Mouse (Mus musculus) adrenal gland, postnatal 10 days (tissue): Measurements from ENCODE around the gene Bicra. TPM values are rescaled to one million over a fixed set of nuclear protein-coding genes. Genes with fewer than 3 reads are reported as not detected.
A peak's percentile ranks its signal among the peaks of the same experiment; 100 is the strongest.

ENCODE experiments used
- DNase-seq: peaks from one replicate; pipeline ENCODE4 v3.0.0; 2021; ENCODE audit warnings: mixed read lengths
- total RNA-seq, 2 experiments: library from RNA; stranded (reverse); gene quantifications; 2 replicates each; pipeline ENCODE4 v1.2.3; 2021

Gene Bicra
- total RNA-seq, 2 experiments from 2014 or later: 8.5 to 11.0 TPM

DNA sequence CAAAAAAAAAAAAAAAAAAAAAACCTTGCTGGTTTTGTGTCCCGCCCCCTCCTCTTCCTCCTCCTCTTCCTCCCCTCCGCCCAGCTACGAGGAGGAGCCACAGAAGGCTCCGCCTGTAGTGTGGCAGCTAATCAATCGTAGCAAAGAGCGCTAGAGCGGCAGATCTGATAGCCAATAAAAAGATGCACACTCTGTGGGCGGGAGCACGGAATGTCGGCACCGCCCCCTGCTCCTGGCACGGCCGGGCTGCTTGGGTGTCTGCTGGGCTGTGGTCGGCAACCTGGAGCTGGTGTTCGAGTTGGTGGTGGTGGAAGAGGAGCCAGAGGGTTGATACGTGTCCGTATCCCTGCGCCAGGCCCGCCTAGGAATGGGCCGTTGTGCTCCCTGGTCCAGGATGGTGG lies 443 bp upstream of the Bicra start:
- DNase-seq: peak; percentile 97

DNA sequence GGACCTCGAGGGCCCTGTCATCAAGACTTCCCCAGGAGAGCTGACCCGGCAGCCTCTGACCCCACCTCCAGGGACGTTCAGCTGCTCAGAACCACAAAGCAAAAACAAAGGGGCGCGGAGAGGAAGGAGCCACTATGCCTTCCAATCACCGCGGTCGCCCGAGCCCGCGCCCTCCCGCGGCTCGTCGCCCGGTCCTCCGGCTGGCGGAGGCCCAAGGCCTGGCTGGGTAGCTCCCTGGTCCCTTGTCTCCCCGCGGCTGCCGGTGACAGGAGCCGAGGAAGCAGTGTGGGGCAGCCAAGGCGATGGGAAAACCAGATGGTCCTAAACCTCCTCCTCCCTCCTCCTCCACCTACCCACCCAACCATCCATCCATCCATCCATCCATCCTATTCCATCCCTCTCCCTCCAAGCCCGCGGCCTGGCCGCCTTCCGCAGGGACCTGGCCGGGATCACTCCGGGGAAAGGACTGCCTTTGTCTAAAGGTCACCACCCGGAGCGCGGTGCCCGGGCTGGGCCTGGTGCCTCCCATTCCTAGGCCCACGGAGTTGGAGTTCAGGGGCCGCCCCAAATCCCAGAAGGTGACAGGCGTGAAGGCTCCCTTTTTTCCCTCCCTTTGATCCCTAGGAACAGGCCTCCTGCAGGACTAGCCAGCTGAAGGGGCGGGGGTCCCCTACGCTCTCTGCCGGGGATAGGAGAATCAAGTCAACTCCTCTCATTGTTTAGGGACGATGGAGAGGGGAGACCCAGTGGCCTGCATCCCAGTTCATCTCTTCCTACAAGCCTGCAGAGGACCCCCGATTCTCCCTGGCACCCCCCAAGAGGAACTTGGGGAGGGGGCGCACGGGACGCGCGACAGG lies 1.0 kb downstream of the Bicra start:
- peak; percentile 86 for DNase-seq

- peak; percentile 63 for DNase-seq
These were observed 1.6 kb downstream of the Bicra start for GRCm38 (mm10) chr7:16046101-16046480.

DNA sequence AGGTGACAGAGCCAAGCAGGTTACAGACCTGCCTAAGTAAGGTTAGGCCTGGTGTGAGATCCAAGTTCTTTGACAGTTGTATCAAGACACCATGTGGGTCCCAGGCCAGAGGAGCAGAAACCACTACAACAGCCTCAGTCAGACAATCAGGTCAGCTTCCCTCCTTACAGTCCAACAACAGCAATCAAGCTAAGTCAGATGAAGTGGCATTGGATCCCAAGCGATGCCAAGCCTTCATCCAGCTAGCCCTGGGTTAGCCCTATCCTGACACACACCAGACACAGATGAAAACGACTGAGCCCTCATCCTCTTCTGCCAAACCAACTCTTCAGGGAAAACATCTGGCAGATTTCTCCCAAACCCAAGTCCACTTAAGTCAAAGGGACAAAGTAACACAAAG lies 2.2 kb downstream of the Bicra start:
- DNase-seq: no peak

DNA sequence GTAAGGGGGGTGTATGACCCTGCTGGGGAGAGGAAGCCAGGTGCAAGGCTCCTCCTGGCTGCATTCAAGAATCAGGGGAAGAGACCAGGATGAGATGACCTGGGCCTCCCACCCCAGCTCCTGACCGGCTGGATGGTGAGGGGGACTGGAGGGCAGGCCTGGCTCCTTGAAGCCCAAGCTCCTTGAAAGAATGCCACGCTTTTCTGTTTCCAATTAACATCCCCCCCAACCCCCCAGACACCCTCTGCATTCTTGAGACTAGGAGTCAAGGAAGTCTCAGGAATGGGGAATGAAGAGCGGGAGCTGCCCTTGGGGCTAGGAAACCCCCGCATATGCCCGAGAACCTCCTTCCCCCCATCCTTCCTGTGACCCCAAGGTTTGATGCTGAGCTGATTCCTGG lies 3.2 kb downstream of the Bicra start:
- no peak for DNase-seq

DNA sequence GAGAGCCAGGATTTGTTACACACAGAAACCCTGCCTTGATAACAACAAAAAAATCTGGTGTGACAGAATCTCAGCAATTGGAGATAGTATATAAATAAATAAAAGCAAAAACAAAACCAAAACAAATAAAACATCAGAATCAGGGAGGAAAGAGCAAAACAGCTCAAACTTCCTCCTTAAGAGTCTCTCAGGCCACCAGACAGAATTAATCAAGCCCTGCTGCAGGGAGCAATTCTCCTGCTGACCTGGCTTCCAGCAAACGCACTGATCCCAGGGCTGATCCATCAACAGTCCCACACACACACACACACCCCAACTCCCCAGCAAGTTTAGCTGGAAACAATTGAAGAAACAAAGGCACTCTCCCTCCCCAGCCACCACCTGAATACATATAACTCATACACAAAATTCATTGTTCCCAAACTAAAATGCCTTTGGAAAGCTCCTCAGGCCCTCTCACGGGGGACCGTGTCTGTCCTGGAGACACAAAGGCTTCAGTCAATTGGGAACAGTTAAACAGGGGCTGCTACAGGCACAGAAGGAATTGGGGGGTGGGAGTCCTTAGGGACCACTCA lies 3.8 kb downstream of the Bicra start:
- DNase-seq: no peak

DNA sequence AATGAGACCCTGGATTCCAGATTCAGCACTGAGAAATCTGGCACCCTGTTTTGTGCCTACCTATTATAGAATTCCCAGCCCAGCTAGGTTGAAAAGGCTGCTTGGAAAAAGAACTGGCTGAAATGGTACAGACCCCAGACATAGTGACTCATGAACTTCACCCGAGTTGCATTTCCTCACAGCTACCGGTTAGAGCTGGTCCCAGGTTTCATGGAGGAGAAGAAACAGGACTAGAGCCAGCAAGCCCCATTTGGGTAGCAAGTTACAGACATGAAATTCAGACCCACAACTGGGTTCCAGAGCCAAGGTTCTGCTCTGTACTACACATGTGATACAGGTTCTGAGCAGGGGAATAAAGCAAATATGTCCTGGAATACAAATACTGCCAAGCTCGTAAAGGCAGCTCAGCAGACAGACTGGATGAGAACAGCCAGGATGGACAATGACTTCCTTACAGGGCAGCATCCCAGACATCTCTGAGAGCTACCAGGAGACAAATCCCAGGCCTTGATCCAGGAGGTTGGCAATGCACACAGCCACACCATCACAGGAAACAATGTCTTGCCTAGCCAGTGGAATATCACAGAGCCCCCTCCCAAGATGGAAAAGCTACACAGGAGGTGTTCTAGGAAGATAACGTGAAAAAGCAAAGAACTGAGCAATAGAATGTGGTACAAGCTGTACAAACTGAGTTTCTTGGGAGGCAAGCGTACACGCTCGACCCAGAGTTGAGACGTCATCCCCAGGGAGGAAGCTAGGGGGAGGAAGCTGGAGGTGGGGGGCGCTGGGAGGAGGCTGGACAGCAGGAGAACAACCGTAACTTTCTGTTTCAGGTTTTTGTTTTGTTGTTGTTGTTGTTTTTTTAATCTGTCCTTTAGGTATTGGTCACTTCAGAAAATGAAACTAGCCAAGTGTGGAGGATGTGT lies 4.6 kb downstream of the Bicra start:
- DNase-seq: no peak

GRCm38 (mm10) chr7:16041208-16041607 lies 6.5 kb downstream of the Bicra start:
- DNase-seq: no peak

DNA sequence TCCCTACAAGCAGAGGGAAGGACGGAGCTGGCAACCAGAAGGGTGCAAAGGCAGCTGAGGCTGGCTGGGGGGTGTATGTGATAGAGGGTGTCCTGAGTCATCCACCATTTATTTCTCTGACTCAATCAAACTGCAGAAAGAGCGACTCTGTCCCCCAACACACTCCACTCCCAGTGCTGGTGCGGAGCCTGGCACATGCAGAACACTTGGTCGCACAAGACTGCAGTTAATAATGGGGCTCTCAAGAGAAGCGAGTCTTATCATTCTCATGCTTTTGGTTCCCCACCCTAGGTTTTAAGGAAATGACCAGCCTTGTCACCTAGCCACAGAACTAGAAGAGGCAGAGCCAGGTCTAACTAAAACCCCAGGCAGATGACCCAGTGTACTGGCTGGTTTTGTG lies 8.4 kb downstream of the Bicra start:
- DNase-seq: peak; percentile 26

DNA sequence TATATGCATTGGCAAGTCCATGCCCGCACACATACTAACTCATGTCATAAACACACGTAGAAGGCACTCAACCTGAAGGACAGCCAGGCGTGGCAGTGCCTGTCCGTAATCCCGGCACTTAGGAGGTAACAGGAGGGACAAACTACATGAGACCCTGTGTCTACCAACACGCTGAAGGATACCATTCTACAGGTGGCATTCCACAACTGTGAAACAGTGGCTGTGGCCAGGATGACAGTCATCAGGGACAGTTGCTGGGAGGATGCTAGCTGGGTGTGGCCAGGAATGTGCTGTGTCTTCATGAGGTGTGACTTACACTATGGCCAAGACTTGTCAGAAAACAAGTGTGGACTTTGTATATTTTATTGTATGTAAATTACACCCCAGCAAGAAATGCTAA lies 10.7 kb downstream of the Bicra start:
- no peak for DNase-seq

DNA sequence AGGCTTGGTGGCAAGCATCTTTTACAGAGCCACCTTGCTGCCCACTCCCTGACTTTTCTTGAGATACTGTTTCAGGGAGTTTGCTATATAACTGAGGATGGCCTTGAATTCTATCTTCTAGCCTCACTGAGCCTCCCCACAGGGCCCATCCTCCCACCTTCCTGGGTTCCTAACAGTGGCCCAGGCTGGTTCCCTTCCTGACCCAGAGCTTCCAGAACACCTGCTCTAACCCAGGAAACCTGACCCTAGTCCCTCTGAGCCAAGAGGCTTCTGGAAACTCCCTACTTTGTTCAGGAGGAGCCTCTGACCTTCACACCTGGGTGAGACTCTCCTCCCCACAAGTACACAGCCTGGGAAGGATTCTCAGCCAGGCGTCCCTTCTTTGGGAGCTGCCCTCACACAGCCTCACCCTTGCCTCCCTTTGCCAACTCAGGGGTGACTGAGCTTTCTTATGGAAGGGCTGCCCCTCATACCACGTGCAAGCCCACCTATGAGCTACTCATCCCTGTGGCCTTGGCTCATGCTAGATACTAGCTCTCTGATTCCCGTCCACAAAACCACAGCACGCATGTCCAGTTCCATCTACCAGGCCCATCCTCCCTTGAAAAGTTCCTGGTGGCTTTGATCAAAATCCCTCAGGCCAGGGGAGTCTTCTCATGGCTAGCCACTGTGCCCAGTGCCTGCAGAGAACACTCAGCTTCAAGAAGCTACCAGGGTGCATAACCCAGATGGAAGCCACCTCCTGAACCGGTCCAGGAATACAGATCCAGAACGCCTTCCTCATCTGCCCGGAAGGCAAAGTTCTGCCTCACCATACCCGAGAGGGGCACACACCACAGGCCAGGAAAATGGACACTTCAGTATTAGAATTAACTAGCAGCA lies 13.9 kb downstream of the Bicra start:
- DNase-seq: no peak

GRCm38 (mm10) chr7:16033059-16033458 lies 14.7 kb downstream of the Bicra start:
- no peak for DNase-seq

GRCm38 (mm10) chr7:16031072-16031471 lies 16.6 kb downstream of the Bicra start:
- no peak for DNase-seq

DNA sequence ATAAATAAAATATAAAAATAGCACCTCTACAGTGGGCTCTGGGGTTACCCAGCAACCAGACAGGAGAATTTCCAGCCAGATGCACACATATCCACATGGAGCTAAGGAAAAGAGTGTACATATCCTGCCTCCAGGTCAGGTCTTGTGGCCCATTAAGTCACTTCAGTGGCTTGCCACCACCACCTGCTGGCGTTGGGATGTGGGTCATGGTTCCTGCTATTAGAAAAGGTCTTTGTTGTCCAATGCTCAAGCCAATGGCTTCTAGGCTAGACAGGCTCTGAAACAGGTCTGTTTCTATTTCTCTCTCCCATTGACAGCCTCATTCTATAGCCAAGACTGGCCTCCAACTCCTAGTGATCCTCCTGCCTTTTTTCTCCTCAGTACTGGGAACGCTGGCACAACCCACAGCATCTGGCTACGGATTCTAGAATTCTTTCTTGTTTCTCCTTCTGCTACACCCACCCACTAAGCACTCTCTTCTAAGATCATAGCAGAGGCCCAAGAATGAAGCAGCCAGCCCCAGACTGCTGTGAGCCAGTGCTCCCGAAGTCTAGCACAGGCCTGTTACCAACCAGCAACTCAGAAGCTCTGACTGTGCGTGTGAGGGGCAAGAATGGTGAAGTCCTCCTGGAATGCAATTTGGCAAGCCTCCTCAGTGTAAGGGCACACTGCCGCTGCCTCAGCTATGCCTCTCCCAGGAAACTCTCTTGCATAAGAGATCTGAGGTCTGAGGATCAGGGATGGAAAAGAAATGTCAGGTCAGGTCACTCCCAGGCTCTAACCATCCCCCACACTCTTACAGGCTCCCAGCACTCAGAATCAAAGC lies 19.4 kb downstream of the Bicra start:
- peak; percentile 58 for DNase-seq

DNA sequence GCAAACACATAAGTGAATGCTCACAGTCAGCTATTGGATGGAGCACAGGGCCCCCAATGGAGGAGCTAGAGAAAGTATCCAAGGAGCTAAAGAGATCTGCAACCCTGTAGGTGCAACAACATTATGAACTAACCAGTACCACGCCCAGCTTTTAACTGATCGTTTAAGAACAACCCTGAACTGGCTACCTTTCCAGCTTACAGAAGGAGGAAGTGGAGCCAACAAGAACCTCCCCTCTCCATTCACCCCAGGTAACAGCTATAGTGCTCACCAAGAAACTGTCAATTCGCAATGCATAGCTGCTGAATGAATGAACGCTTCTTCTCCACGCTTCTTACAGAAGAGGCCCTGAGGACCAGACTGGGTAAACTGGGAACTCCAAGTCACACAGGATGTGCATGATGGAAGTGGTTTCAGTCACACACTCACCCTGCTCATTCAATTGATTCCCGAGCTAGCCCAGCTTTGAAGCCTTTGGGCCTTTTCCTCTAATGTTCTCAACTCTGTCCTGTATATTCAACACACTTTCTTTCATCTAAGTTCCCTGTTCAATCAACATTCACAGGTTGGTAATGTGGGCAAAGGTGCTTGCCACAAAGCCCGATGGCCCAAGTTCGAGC lies 23.0 kb downstream of the Bicra start:
- DNase-seq: no peak

DNA sequence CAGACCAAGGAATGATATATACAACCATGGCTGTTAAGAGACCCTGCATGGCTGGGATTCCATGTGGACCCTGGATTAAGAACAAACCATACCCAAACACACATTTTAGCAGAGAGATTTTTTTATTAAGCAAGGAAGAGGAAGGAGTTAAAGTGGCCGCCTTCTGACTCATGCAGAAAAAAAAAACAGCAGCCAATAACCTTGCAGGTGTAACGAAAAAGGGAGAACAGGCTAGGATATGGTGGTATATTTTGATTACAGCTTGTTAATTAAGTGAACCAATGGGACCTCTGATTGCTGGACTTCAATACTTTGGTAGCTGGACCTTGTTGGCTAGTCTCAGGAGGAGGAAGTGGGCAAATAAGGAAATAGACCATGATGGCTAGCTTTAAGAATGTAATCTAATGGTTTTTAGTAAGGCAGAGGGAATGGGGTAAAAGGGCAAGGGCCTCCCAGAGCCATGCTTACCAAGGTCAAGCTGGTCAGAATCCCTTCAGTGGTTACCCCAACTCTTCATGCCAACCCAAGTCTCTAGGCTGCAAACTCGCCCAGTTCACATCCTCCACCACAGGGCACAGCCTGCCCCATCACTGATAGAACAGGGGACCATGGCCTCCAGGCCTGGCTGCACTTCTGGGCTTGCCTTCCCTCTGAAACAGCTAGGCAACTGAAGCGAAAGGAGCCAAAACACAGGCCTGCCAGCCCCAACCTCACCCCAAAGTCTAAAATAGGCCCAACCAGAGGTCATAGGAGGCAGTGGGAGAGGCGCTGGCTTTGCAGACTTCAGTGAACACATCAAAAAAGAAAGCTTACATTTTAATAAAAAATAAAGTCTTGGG lies 28.2 kb downstream of the Bicra start:
- DNase-seq: peak; percentile 45

- peak; percentile 54 for DNase-seq
These were observed 29.5 kb downstream of the Bicra start for GRCm38 (mm10) chr7:16018016-16018810.

- DNase-seq: peak; percentile 33
These were observed 32.3 kb downstream of the Bicra start for GRCm38 (mm10) chr7:16015384-16015783.
